Mouse (Mus musculus): Measurements from ENCODE around the gene Tet3.
"Not testable (repeated sequence)": the region's sequence is repeated elsewhere in the genome, so short reads cannot be mapped to it uniquely, and the experiment has no call there.

Tet3 gene

DNA sequence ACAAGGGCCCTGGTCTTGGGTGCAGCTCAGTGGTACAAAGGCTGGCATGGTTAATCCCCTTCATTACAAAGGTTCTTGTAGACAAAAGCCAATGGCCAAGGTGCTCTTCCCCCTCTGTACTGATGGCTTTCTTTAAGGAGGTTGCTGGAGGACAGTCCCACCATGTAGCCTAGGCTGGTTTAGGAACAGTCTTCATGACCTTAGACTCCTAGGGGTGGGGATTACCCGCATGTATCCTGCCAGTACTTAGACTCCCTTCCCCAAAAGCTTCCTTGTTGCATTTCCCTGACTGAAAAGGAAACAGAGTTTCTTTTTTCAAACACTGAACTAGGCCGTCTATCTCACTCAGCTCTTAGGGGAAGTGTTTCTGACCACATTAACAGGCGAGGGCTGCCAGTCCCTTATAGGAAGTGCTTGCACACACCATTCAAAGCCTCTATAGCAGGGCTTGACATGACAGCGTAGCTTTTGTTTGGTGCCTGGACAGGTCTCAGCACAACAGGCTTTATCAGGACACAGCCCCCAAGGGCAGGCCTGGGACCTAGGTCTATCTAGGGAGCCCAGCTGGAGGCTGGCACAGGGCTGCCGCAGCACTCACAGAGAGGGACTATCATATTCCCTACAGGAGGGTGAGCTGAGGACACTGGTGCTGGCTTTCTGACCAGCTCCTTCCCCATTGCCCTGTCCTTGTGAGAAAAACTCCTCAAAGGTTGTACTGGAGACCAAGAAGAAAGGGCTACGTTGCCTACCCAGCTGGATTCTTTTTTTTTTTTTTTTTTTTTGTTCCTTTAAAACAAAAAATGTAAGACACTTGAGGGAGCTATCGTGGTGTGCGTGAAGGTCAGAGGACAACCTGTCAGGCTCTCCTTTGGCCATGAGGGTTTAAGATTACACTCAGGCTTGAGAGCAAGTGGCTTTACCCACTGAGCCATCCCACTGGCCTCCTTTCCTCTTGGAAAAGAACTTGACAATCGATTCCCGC is 77.1 kb downstream of the Tet3 start:
- intact Hi-C loops (cut with DNase I), result no loop called here

DNA sequence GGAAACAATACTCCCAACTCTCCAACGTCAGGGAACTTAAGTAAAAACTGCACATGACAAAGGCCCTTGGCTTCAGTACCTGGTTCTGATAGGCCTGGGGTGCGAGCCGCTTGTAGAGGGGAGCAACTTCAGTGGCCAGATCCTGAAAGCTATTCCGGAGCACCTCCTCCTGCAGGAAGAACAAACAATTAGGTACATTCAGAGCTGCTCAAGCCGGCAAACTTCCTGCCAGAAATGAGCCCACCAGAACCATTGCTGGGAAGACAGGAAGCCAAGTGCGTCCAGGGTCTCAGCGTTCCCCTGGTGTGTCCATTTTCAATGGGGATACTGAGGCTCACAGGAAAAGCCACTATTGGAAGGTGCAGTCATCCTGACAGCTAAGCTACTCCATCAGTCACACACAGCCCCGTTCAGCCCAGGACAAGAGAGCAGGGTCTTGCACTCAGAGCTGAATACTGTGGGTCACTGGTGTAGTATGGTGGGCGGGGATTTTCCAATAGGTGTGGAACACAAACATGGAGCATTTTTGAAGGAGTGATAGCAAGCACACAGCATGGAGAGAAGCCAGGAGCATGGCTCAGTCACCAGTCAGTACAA is 85.1 kb downstream of the Tet3 start:
- intact Hi-C loops (cut with DNase I), result no loop called here

- intact Hi-C loops (cut with DNase I), result no loop called here
These were observed 87.5 kb downstream of the Tet3 start for GRCm38 (mm10) chr6:83371350-83371749.

DNA sequence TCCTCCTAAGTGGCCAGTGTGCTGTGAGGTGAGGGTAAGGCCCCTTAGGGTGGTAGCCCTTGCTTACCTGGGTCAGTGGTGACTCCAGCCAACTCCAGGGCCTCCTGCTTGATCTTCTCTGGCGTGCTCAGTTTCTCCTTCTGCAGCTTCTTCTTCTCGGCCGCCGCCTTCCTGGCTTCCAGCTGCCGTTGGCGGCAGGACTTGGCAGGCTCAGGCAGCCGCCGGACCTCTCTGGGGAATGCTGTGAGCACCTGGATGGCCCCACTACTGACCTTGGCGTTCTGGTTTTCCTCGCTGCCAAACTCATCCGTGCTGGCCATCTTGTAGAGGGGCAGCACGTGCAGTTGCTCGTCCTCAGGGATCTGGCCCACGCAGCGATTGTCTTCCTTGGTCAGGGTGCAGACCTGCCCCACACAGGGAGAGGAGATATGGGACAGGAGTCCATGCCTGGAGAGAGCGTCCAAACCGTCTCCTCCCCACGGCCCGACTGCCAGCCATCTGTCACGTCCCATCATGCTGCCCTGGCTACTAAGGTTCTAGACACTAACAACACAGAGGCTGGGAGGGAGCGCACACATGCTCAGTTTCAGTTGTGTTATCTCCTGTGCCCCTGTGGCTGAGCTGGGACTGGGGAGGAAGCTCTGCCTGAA is 88.4 kb downstream of the Tet3 start:
- intact Hi-C loops (cut with DNase I), result no loop called here

DNA sequence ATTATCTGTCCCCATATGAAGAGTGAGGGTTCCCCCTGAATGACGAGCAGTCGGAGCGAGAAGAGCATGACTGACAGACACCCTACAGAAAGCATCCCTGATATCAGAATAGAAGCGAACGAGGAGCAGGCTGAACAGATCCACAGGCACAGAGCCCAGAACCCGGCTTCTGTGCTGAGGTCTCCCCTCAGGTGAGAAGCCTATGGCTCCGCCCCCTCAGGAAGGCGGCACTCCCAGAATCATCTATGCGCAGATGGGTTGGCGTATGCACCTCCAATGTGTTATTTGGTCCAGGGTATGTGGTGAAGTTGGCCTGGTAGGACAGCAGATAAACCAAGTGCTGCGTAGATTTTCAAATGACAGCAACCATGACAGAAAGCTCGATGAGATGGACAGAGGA is 95.8 kb downstream of the Tet3 start:
- intact Hi-C loops (cut with DNase I), result no loop called here

DNA sequence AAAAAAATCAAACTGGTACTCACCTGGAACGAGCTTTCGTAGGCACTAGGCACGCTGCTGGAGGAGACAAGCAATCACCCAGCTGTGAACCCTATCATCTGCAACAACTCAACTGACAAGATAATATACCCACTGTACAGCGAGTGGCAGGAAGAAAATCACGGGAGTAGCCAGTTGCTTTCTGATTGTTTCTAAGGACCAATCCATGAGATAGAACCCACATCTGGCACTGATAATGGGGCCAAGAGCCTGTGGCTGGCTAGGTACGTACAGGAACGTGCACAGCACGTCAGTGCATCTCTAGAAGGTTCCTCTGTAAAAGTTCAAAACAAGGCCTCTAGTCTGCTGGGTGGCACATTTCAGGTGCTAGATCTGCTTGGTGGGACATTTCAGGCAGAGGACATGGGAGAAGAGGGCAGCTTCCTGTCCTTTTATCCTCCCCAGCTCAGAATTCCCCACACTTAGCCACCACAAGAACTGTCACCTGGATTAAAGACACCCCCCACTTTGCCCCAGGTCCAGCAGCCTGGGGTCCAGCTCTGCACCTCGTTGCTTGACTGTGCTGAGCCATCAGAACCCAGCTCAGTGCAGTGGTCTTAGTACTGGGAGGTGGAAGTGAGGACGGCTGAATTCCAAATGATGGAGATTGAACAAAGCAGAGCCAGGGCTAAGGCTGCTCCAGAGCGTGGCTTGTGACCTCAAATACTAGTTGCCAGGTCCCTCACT is 97.2 kb downstream of the Tet3 start:
- intact Hi-C loops (cut with DNase I), result no loop called here

- intact Hi-C loops (cut with DNase I), result loop anchor here (10.0 kb wide), 1 partner anchor 317 kb away; the partner anchor contains the start of gene Cd207
These were observed 101.4 kb downstream of the Tet3 start for GRCm38 (mm10) chr6:83357436-83357835.

GRCm38 (mm10) chr6:83356569-83357138 is 102.2 kb downstream of the Tet3 start:
- intact Hi-C loops (cut with DNase I), result loop anchor here (1.0 to 10.0 kb wide), 2 partner anchors 156 to 318 kb away; partner anchors contain the start of gene Cd207

- intact Hi-C loops (cut with DNase I), result loop anchor here (10.0 kb wide), 1 partner anchor 320 kb away; the partner anchor contains the start of gene Cd207
These were observed 103.8 kb downstream of the Tet3 start for GRCm38 (mm10) chr6:83354856-83355781.

DNA sequence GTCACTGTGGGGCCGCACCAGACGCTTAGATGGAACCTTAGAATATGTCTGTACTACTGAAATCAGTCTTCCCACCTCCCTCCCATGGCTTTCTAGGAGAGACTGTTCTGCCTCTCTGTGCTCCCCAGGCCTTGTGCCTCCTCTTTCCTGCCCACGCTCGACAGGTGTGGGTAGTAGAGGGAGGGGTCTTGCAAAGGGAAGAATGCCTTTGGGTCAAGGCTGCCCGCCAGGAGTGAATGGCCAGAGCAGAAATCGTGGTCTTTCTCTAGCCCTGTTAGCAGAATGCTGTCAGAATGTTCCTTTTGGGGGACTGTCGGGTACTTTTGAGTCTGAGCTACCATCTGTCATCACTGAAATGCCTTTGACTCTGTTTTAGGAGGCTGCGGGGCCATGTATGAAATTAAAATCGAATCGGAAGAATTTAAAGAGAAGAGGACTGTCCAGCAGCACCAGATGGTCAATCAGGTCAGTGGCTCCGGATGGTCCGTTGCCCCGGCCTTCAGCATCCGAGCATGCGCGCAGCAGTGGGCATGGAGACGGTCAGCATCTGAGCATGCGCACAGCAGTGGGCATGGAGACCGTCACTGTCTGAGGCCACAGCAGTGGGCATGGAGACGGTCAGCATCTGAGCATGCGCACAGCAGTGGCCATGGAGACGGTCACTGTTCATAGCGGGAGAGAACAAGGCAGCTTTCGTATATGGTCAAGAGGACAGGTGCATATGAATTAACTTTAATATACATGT is 106.0 kb downstream of the Tet3 start:
- intact Hi-C loops (cut with DNase I), result loop anchor here (10.0 kb wide), 1 partner anchor 322 kb away; the partner anchor contains the start of gene Cd207

GRCm38 (mm10) chr6:83351490-83352160 is 107.3 kb downstream of the Tet3 start:
- intact Hi-C loops (cut with DNase I), result loop anchor here (10.0 kb wide), 1 partner anchor 323 kb away; the partner anchor contains the start of gene Cd207

GRCm38 (mm10) chr6:83350851-83351405 is 108.0 kb downstream of the Tet3 start:
- intact Hi-C loops (cut with DNase I), result loop anchor here (10.0 kb wide), 1 partner anchor 324 kb away; the partner anchor contains the start of gene Cd207

DNA sequence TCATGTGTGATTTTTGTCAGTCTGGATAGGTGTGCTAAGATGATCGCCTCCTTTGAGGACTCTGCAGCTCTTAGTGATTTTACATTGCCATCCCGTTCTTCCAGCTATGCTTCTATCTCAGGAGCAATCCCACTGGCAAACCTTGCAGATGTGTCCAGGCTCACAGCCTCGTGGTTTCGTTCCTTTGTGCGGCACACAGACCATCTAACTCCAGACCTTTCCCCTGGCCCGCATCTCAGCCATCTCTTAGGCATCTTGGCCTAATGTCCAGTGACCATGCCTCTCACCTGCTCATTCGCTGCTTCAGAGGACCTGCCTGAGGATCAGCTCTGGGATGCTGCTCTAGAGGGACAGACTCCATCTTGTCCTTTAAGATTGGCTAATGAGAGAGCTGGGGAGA is 108.7 kb downstream of the Tet3 start:
- intact Hi-C loops (cut with DNase I), result loop anchor here (10.0 kb wide), 1 partner anchor 325 kb away; the partner anchor contains the start of gene Cd207

DNA sequence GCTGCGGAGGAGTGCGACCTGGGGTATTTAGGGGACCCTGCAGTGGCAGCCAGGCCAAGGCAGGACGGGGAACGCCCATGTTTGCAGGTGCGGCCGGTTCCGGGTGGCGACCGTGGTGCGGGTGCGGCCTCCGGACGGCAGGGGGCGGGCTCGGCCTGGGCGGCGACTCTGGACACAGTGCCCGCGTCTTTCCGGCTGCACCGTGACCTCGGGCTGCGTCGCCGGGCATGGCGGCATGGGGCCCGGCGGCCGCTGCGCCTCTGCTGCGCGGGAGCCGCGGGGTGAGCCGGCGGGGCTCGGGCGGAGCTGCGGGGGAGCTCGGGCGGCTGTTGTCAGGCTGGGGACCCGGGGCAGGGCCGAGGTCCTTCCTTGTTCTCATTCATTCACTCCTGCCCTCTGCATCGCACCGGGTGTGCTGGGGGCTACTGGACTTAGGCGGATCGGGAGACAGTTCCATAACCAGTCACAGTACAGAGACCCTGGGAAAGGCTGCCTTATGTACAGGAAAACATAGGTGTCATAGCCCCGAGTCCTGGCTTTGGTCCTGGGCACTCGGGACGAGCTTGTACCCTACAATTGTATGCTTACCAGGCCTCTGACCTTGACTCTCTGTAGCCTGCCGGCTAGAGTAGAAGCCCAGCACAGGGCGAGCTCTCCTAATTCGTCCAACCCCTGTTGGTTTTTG is 109.5 kb downstream of the Tet3 start:
- intact Hi-C loops (cut with DNase I), result no loop called here

- intact Hi-C loops (cut with DNase I), result no loop called here
These were observed 110.0 kb downstream of the Tet3 start, which contains the start of gene Bola3 for GRCm38 (mm10) chr6:83348873-83349272. Bola3 (plus strand) TSS chr6:83349147.

- intact Hi-C loops (cut with DNase I), result no loop called here
These were observed 111.0 kb downstream of the Tet3 start for GRCm38 (mm10) chr6:83347916-83348315.

DNA sequence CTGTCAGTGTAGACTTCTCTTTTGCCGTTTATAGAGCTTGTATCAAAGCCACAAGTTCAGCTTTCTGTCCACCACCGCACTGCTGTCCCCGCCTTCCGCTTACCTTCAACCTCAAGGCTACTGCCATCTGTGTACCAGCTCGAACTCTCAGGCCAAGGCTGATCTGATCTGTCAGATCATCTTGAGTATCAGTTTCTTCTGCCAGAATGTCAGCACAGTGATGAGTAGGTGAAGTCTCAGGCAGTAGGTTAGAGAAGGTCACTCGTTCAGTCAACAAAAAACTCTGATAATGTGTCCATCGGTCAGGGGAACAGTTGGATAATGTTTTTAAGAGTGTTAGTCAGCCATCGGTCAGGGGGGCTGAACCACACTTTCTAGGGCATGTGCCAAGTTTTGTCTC is 113.6 kb downstream of the Tet3 start:
- intact Hi-C loops (cut with DNase I), result not testable (repeated sequence)
